Mouse (Mus musculus) megakaryocyte progenitor cell, adult 5-6 weeks (primary cell): ENCODE data around the gene R3hdm4. TPM values are rescaled to one million over a fixed set of nuclear protein-coding genes. Genes with fewer than 3 reads are reported as not detected.

Experiments used
- ATAC-seq: replicated peaks from 2 replicates; pipeline ENCODE4 v1.8.0; 2016; ENCODE audit warnings: mild to moderate bottlenecking, moderate TSS enrichment, inconsistent platforms; ENCODE audit not compliant: poor library complexity
- total RNA-seq, 2 experiments: library from RNA; stranded (forward) in 1 of 2; stranded (reverse) in 1 of 2; fragments of 157-497, 149-512 nt in 1 of 2; fragments of 200-1000 nt in 1 of 2; gene quantifications; 2 replicates each; pipeline versions ENCODE4 v1.2.3 to v1.2.4; 2015 to 2017

R3hdm4 gene
- total RNA-seq, 2 experiments from 2014 or later: 35.1 to 72.3 TPM

- ATAC-seq: peak; percentile 73
These were observed 5.7 kb upstream of the R3hdm4 start, which contains the start of gene Arid3a for GRCm38 (mm10) chr10:79926491-79927323. TSS of gene Arid3a (plus strand) at chr10:79927043.

DNA sequence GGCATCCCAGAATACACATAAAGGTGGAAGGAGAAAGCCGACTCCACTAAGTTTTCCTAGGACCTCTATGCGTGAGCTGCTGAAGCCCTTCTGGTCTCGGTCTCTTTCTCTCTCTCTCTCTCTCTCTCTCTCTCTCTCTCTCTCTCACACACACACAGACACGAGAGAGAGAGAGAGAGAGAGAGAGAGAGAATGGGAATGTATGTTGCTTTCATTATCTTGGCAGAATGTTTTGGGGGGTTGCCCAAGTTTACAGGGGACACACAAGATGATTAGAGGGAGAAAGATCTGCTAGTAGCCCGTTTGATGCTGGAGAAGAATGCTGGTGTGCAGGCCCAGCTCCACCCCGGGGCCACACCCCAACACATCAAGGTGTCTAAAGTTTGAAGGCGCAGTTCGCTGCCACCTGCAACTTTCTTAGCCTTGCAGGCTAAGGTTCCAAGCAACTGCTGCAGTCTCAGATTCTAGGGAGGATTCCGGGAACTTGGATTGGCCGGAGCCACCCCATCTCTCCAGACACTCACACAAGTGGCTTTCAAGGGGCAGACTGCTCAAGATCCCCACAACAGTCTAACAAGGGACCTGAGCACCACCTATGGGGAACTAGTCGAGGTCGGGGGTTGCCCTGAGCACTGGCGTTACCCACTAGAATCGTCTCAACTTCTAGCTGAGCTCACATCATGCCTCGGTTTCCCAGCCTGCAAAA is 4.9 kb upstream of the R3hdm4 start:
- no peak for ATAC-seq

- peak; percentile 60 for ATAC-seq
These were observed 4.2 kb upstream of the R3hdm4 start for GRCm38 (mm10) chr10:79924998-79925784.

- no peak for ATAC-seq
These were observed 564 bp upstream of the R3hdm4 start for GRCm38 (mm10) chr10:79921572-79921971.

DNA sequence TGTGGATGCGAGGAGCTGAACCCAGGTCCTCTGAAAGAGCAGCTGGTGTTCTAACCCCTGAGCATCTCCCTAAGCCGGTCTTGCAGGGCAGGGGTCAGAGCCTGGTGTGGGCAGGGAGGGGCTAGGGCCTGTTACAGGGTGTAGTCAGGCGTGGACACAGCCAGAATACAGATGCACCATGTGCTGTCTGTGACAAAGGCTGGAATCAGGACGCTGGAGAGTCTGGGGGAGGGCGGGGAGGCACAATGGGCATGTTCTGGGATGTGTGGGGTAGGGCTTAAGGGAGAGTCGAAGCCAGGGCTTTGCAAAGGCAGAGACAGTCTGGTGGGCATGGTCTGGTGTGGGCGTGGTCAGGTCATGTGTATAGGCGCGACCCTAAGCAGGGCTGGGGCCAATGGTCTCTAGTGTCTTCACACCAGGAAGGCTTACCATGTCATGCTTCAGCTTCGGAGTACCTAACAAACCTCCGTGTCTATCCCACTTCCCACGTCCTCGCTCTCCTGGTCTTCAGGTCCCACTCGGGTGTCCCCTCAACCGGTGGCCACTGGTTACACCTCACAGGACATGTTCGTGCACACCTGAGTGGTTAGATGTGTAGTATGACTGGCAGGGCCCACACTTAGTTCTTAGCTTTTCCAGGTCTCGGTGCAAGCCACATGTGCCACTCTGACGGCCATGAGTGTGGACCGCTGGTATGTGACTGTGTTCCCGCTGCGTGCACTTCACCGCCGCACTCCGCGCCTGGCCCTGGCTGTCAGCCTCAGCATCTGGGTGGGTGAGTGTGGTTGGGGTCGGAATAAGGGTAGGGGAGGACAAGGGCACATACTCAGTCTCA is 735 bp downstream of the R3hdm4 start:
- ATAC-seq: no peak

GRCm38 (mm10) chr10:79919251-79919849 is 1.7 kb downstream of the R3hdm4 start:
- no peak for ATAC-seq

DNA sequence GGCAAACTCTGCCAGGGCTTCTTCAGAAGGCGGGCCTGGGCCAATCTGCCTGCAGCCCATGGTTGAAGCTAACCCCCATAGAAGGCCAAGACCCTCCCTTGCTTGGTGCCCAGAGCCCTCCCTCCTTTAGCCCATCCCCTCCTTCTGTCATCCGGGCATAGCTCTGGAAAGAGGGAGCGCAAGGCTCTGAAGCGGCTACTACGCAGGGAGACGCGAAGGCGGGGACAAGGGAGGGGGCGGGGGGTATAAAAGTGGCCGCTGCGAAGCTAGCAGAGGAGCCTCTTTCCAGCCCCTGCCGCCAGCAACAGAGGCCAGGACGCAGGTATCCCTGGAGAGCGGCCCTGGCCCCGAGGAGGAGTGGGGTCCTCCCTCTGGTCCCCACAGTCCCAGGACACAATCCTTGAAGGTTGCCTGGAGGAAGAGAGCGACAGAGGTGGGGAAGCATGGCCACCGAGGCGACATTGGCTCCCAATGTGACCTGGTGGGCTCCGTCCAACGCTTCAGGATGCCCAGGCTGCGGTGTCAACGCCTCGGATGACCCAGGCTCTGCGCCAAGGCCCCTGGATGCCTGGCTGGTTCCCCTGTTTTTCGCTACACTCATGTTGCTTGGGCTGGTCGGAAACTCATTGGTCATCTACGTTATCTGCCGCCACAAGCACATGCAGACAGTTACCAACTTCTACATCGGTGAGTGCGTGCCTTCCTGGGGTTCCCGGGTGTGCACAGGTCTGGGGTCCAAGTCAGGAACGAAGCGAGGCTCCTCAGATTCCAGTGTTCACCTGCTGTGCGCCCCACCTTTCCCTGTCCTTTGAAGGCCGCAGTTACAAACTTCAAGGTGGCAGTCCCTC is 2.6 kb downstream of the R3hdm4 start:
- ATAC-seq: no peak

GRCm38 (mm10) chr10:79917532-79918100 is 3.4 kb downstream of the R3hdm4 start:
- no peak for ATAC-seq

DNA sequence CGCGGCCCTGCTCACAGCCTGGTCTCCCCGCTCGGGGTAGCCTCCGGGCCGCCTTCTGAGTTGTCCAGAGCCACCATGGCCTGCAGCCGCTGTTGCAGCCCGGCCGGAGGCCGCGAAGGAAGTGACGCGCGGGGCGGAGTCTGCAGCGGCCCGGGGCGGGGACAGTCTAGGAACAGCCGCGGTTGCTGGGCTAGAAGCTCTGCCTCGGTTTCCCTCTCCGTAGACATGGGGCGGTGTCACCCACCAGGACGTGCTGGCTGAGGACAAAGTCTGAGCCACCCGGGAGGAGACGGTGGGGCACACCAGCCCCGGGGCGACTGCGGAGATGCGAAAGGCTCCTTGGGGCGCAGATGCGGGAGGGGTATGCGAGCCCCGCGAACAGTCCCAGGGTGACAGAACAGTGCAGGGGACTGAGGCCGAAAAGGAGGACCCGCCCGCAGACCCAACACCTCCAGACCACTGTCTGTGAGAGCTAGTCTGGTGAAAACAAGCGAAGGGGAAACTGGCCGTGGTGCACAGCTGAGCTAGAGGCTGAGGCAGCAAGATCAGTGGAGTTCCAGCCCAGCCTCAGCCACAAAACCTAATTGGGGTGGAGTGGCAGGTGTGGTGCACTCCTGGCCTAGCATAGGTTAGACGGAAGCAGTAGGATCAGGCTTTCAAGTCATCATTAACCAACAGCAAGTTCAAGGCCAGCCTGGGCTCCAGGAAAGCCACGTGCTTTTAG is 4.0 kb downstream of the R3hdm4 start, which contains the start of gene Kiss1r:
Kiss1r (plus strand) TSS at position 164 of the 724 bp plus-strand sequence.
- peak; percentile 59 for ATAC-seq

DNA sequence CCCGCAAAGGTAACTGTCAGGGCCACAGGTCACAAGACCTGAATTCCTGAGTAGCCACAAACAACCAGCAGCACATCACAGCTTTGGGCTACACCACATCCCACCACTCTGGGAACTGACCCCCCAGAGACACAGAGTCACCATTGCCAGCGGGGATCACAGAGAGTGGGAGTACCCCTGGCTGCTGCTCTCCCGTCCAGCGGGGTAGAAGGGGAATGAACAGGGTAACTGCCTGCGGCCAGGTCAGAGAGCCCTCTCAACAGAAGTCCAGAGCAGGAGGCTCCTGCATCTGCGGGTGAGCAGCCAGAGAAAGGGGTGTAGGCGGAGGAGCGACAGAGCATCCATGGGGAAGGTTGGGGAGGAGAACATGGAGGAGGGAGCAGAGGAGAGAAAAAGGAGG is 4.9 kb downstream of the R3hdm4 start:
- ATAC-seq: no peak

- ATAC-seq: peak; percentile 15; the same call in 1 of the 2 replicates
These were observed 5.9 kb downstream of the R3hdm4 start for GRCm38 (mm10) chr10:79914948-79915596.

GRCm38 (mm10) chr10:79914131-79914947 is 6.7 kb downstream of the R3hdm4 start:
- ATAC-seq: peak; percentile 56

- ATAC-seq: no peak
These were observed 8.6 kb downstream of the R3hdm4 start for GRCm38 (mm10) chr10:79912412-79912811.

GRCm38 (mm10) chr10:79910556-79910955 is 10.5 kb downstream of the R3hdm4 start, which contains the start of gene Gm26602:
TSS of gene Gm26602 (plus strand) at chr10:79910856.
- ATAC-seq: no peak

DNA sequence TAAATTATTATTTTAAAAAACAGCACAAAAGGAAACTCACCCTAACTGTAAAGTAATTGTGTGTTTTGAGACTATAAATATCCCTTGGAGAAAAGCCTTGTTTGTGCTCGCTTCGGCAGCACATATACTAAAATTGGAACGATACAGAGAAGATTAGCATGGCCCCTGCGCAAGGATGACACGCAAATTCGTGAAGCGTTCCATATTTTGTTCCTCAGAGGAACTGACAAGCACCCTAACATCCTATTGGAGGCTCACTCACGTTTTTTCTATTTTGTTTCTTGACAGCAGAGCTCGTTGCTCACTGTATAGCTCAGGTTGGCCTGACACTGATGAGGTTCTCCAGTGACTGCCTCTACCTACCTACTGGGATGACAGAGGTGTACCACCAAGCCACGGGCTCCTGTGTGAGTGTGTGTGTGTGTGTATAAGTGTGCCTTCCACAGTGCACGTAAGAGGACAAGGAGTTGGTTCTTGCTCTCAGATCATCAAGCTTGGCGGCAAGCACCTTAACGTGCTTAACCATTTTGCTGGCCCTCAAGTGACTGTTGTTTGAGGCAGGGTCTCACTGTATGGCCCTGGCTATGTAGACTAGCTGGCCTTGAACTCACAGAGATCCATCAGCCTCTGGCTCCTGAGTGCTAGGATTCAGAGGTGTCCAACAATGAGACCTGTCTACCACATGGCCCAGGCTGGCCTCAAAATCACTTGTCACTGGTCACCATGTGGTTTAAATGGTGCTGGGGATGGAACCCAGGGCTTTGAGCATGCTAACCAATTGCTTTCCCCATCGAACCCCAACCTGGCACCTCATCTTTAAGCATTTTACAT is 11.7 kb downstream of the R3hdm4 start:
- peak; percentile 35 for ATAC-seq
